In the genomic region with DNA sequence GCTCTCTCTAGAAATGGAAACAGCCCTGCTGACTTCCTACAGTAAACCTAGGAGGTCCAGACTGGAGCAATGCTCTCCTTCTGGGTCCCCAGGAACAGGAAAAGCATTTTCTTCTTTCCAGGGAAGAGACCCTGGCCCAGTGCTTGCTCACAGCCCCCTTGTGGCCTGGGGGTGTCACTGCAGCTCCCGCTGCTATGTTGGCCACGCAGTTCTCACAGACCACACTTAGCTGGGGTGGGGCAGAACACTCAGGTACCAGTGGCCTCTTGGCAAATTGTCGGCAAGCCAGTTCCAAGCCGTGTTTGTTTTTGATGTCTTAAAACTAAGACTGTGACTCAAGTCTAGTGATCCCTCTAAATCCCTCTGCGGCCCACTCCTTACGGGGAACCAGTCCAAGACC, we compare ENCODE assay signal across 8 mouse cellular contexts. TPM values are rescaled to one million over a fixed set of nuclear protein-coding genes. Genes with fewer than 3 reads are reported as not detected.
DNase-seq lines count a peak whose midpoint lies in the region; ATAC-seq lines count a peak whose summit lies in the region.

No protein-coding gene starts in this region.

- DNase-seq in CD4-positive helper T cell, adult 2 months (ENCODE audit: low read depth, low spot score), result peak; percentile 75
- peak; percentile 91 for DNase-seq in brain, adult 2 months (ENCODE audit: low read depth, low spot score)
- peak; percentile 74 for DNase-seq in forebrain, embryonic 10.5 days (ENCODE audit: extremely low spot score, low spot score)
- DNase-seq in kidney, postnatal 14 days, result peak; percentile 79
- peak; percentile 81 for DNase-seq in testis, postnatal 10 days (ENCODE audit: low spot score)

- WGBS in forebrain, embryonic 10.5 days, result 38% methylated on average over 6 of the region's 6 CpGs
- 27% methylated on average over 6 of the region's 6 CpGs for WGBS in heart, embryonic 15.5 days
- 35% methylated on average over 6 of the region's 6 CpGs for WGBS in liver, embryonic 16.5 days (ENCODE audit: insufficient replicate concordance)
- WGBS in neural tube, embryonic 12.5 days, result 39% methylated on average over 6 of the region's 6 CpGs

- no peaks in the 10 kb centered on the region for H3K9me3 ChIP-seq in forebrain, embryonic 10.5 days
- H3K9me3 ChIP-seq in heart, embryonic 15.5 days (replicated peaks), result no peaks in the 10 kb centered on the region
- no peaks in the 10 kb centered on the region for H3K9me3 ChIP-seq in liver, embryonic 16.5 days (replicated peaks; ENCODE audit: control insufficient read depth, low read length)
- no peaks in the 10 kb centered on the region for H3K9me3 ChIP-seq in neural tube, embryonic 12.5 days

- H3K36me3 ChIP-seq in forebrain, embryonic 10.5 days (replicated peaks), result peaks cover 5% of the 10 kb centered on the region; the same call in 1 of the 2 replicates
- H3K36me3 ChIP-seq in heart, embryonic 15.5 days, result no peaks in the 10 kb centered on the region
- no peaks in the 10 kb centered on the region for H3K36me3 ChIP-seq in liver, embryonic 16.5 days (ENCODE audit: control insufficient read depth, insufficient read depth)
- 0 out of 2 replicates have a peak, but pooled peaks cover 4% of the 10 kb centered on the region for H3K36me3 ChIP-seq in neural tube, embryonic 12.5 days

- ATAC-seq in heart, embryonic 15.5 days (replicated peaks; ENCODE audit: insufficient number of reproducible peaks, insufficient read depth, low FRiP score, low read depth), result no peak
- ATAC-seq in liver, embryonic 16.5 days (ENCODE audit: low read depth), result no peak
- ATAC-seq in neural tube, embryonic 12.5 days (ENCODE audit: low FRiP score, low read depth), result no peak

- peaks cover 51% of the 10 kb centered on the region for H3K27me3 ChIP-seq in forebrain, embryonic 10.5 days (ENCODE audit: poor library complexity, severe bottlenecking)
- H3K27me3 ChIP-seq in heart, embryonic 15.5 days, result no peaks in the 10 kb centered on the region
- H3K27me3 ChIP-seq in liver, embryonic 16.5 days (ENCODE audit: control insufficient read depth, insufficient read depth, low read depth, low read length), result peaks cover 56% of the 10 kb centered on the region
- peaks cover 24% of the 10 kb centered on the region for H3K27me3 ChIP-seq in neural tube, embryonic 12.5 days (replicated peaks)

- peak overlapping the region; percentile 67 for H3K4me3 ChIP-seq in forebrain, embryonic 10.5 days
- H3K4me3 ChIP-seq in heart, embryonic 15.5 days, result peak overlapping the region; percentile 74
- H3K4me3 ChIP-seq in liver, embryonic 16.5 days (ENCODE audit: low read depth, low read length), result peak overlapping the region; percentile 66
- H3K4me3 ChIP-seq in neural tube, embryonic 12.5 days, result peak overlapping the region; percentile 20; the same call in 1 of the 2 replicates

- H3K27ac ChIP-seq in forebrain, embryonic 10.5 days, result 0 out of 2 replicates have a peak overlapping the region, but pooled peaks have one; percentile 20
- H3K27ac ChIP-seq in heart, embryonic 15.5 days, result 0 out of 2 replicates have a peak overlapping the region, but pooled peaks have one; percentile 13
- H3K27ac ChIP-seq in liver, embryonic 16.5 days (ENCODE audit: low read length), result no peak overlapping the region
- H3K27ac ChIP-seq in neural tube, embryonic 12.5 days, result no peak overlapping the region

- H3K4me1 ChIP-seq in forebrain, embryonic 10.5 days, result peaks cover 45% of the 10 kb centered on the region
- peaks cover 32% of the 10 kb centered on the region for H3K4me1 ChIP-seq in heart, embryonic 15.5 days (replicated peaks)
- peaks cover 20% of the 10 kb centered on the region for H3K4me1 ChIP-seq in liver, embryonic 16.5 days (ENCODE audit: control insufficient read depth, low read depth, low read length)
- peaks cover 39% of the 10 kb centered on the region for H3K4me1 ChIP-seq in neural tube, embryonic 12.5 days

- peak overlapping the region; percentile 99 for H3K4me2 ChIP-seq in heart, embryonic 15.5 days
- peak overlapping the region; percentile 83 for H3K4me2 ChIP-seq in liver, embryonic 16.5 days (ENCODE audit: low read depth, low read length)
- peak overlapping the region; percentile 99 for H3K4me2 ChIP-seq in neural tube, embryonic 12.5 days (replicated peaks)

- peak overlapping the region; percentile 68 for H3K9ac ChIP-seq in heart, embryonic 15.5 days
- H3K9ac ChIP-seq in liver, embryonic 16.5 days (ENCODE audit: low read depth, low read length), result no peak overlapping the region
- H3K9ac ChIP-seq in neural tube, embryonic 12.5 days, result no peak overlapping the region

RNA-seq across cellular contexts. Expression of gene Man1c1, which starts 2.2 kb away (rescaled TPM):
- 2.3 and 2.8 TPM in 2 replicates for polyA plus RNA-seq in forebrain, embryonic 10.5 days (2016; fragmentation: Nextera tagmentation; extraction: Ambion mirVana)
- 5.1 and 6.6 TPM in 2 replicates for polyA plus RNA-seq in heart, embryonic 15.5 days (2015; fragmentation: Nextera tagmentation; extraction: Ambion mirVana)
- 0.97 and 1.2 TPM in 2 replicates for polyA plus RNA-seq in liver, embryonic 16.5 days (2015; fragmentation: Nextera tagmentation; extraction: Ambion mirVana)
- polyA plus RNA-seq in neural tube, embryonic 12.5 days (2016; fragmentation: Nextera tagmentation; extraction: Ambion mirVana), result 5.1 and 6.3 TPM in 2 replicates

Comparison
In these comparisons a context has a peak if more than half of its experiments do, and no peak if none do; other contexts are left out.
1. H3K27ac ChIP-seq: peak in forebrain, embryonic 10.5 days (single experiment) and heart, embryonic 15.5 days (single experiment); none in liver, embryonic 16.5 days (single experiment) and neural tube, embryonic 12.5 days (single experiment).
2. H3K4me3 ChIP-seq: peak in every context shown above with its lines; median percentile 74 in heart, embryonic 15.5 days; 67 in forebrain, embryonic 10.5 days; 66 in liver, embryonic 16.5 days; 20 in neural tube, embryonic 12.5 days.
3. Peak in every context shown above with its lines, with median percentiles within 50 percentile points of each other: DNase-seq and H3K4me2 ChIP-seq.